Mouse (Mus musculus) CD4-positive, CD25-positive, alpha-beta regulatory T cell, adult 2 months (primary cell): ENCODE data around the gene Ptk6.
A peak's percentile ranks its signal among the peaks of the same experiment; 100 is the strongest.

Source experiments
- DNase-seq: peaks from one replicate; pipeline ENCODE4 v3.0.0-alpha.2; 2012; ENCODE audit warnings: low read depth, low spot score

Gene Ptk6

DNA sequence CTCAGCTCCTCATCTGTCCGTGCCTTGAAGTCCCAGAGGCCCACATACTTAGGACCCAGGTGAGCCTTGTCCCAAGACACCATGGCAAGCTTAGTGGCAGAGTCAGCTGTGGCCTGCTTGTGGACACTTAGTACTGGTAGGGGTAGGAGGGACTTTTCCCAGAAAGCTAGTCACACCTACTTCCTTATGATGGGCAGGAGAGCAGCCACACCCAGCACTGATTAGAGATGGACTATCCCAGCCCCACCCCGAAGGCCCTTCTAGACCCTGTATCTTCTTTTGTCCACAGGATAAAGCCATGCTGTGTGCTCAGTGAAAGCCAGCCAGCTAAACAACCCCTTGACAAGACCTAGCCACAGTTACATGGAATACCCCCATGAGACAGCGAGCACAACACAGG, at the start of gene Ptk6:
Ptk6 (minus strand) TSS at position 368 of the 400 bp plus-strand sequence.
- no peak for DNase-seq

DNA sequence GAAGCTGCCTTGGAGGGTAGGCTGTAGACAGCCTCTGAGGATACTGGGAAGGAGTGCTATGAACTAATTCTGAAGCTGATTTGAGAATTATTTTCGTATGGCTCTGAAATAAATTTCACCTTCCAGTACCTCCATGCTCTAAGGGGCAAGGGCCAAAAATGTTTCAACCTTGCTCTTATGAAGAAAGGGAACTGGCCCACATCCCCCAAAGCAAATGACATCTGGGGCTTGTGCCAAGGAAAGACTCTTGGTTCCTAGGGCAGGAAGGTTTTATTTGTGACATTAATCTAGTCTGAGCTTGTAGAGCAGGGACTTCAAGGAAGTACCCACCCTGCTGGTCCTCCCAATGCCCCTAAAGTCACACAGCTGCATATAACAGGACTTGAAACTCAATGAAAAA, 49.3 kb upstream of the Ptk6 start:
- DNase-seq: no peak

DNA sequence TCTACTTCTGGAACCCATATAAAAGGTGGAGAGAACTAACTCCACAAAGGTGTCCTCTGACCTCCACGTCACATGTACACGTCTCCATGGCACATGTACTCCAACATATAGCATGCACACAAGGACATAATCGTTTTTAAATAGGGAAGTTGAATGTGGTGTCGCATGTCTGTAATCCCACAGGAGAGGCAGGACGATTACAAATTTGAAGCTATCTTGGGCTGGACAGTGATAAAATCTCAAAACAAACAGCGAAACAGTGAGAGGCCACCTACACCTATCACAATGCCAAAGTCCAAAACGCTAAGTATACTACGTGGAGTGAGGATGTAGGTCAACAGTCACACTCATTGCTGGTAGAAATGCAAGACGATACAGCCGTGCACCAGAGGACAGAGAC, 46.6 kb upstream of the Ptk6 start:
- no peak for DNase-seq

DNA sequence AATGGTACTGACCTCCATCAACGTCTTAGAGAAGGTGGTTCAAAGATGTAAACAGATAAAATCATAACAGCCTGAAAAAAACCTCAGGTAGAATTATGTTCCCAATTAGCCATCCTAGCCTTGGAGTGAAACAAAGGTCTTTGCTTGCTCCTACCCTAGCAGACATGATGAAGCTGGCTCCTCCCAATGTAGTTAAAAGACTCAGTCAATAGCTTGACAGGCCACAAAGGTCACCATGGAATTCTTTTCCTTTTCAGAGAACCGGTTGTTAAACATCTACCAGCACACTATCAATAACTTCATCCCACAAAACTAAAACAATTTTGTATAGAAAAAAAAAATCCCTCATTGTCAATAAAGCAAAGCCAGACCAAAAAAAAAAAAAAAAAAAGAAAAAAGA, 42.4 kb upstream of the Ptk6 start:
- DNase-seq: no peak

DNA sequence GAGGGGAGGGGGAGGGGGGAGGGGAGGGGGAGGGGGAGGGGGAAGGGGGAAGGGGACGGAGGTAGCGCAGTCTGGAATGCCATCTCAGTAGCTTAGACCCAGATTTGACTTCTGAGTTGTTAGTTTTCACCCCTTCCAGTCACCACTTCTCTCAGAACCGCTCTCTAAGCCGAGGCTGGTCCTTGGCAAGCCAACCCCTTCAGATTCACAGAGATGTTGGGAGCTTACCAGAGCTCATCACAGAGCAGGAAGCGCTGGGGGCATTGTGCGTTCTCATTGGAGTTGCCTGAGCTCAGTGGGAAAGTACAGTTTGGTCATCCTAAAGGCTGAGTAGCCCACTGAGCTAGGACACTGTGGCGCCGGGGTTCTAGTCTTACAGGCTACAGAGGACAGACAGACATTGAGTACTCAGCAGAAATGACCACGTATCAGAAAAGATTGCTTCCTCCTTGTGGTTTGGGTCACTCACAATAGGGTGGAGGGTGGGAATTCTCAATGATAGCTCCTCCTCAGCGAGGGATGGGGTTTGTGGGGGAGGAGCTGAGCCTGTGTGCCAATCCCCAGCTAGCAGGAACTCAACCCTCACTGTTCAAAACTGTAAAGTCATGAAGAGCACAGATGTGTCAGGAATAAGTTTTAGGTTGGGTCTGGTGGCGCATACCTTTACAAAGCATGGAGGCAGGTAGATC, 41.3 kb upstream of the Ptk6 start:
- peak; percentile 32 for DNase-seq

DNA sequence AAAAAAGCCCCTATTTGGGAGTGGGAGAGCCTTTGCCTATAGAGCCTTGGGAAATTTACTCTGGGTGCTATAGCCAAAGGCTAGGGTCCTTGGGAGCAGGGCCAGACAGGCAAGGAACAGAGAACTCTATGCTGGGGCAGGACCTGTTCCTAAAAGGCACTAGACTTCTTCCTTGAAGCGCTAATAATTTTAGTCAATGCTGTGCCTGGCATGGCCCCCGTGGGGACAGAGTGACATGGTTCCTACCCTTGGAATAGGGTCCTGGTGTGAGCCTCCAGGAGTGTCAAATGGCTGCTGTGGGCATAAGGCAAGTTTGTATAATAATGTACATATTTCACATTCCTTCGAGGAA, 39.7 kb upstream of the Ptk6 start:
- DNase-seq: no peak

DNA sequence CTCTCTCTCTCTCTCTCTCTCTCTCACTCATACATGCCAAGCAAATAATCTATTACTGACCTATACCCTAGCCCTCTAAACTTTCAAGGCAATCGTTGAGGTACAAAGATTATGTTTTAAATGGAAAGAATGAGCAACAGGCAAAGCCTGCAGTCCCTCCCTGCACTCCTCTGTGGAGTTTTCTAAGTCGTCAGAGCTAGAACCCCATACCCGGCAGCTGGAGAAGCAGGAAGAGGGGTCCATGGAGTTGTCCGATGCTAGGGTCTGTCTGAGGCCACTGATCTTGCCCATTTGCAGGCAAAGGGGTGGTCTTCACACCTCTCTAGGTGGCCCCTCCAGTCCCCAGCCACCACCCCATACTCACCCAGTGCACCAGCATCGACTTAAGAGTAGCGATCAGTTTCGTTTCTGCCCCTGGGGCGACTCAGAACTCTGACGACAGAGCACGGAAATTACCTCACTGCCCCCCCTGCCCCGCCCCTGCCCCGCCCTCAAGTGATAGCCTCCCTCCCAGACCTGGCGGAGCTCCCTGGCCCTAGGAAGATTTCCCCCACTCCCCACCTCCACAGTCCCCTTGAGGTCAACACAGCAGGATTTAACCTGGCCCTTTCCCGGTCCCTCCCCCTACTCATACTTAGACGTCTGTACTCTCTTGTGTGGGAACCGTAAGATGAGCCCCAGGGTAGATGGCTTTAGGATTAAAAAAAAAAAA, 39.2 kb upstream of the Ptk6 start, which contains the start of gene Helz2:
Helz2 (minus strand) TSS at position 426 of the 712 bp plus-strand sequence.
- DNase-seq: peak; percentile 91

DNA sequence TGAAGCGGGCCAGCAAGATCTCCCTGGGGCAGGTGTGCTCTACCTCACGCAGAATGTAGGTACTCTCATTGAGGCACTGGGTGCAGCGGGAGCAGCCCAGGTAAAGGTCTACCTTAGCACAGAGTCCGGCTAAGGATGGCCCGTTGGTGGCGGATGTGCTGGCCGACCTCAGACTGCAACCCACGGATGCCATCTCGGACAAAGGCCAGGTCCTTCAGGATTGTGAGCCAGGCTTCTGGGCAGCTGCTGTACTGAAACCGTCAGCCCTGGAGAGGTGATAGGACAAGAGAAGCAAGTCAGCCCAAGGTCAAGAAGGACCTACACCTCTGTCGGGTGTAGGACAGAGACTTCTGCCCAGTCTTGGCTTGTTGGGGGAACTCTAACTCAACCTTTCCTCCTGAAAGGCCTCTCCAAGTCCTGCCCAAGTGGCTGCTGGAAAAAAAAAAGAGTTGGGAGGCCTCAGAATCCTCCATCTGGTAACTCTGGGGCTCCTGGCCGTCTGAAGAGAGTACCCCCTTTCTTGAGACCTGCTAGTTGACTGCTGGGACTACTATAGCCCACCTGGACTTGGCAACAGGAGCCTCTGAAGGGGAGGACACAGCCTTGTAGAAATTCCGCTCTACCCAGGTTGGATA, 38.3 kb upstream of the Ptk6 start:
- no peak for DNase-seq

DNA sequence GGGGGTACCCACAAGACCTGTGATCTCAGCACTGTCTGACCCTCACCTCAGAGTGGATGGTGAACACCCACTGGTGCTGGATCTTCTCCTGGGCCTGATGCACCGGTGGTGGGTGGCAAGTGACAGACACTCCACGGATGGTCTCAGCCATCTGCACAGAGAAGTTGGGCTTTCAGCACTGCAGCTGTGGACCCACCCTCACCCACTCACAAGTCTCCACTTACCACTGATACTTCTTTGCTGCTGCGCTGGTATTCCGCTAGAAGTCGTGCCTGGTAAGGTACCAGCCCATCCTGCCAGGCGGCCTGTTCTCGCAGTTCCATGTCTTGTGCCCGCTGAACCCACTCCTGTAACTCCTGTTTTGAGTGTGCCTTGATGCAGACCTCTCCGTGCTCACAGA, 36.7 kb upstream of the Ptk6 start:
- DNase-seq: no peak

DNA sequence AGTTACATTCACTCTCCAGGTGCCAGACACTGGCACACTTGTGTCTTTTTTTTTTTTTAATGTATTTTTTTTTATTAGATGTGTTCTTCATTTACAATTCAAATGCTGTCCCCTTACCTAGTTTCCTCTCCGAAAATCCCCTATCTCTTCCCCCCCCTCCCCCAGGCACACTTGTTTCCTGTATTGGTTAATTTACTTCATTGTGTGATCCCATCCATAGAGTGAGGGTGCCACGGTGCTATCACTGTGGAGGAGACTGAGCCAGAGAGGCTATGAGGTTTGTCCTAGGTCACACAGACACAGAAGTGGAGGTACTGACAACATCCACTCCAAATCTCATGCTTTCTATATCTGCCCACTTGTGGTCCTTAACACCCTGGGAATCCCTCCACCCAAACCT, 36.3 kb upstream of the Ptk6 start:
- DNase-seq: no peak

DNA sequence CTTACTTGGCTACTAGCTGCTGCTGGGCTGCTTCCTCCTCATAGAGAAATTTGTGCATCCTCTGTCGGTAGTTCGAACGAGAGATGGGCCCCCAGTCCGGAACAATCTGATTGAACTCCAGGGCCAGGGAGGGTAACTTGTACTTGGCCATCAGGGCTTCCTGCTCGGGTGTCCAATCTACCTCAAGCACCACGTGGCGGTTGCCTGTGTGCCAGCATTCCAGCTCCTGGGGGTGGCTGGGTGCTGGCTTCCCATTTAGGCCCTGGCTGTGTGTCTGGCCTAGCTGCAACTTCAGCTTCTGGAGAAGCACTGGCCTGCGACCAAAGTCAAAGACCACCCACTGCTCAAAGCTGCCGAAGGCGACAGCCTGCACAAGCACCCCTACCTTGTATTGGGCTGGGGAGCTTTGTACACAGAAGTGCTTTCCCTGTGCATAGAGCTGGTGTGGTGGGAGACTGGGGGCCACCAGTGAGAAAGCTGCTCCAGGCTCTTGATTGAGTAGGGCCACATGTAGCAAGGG, 35.6 kb upstream of the Ptk6 start:
- no peak for DNase-seq

DNA sequence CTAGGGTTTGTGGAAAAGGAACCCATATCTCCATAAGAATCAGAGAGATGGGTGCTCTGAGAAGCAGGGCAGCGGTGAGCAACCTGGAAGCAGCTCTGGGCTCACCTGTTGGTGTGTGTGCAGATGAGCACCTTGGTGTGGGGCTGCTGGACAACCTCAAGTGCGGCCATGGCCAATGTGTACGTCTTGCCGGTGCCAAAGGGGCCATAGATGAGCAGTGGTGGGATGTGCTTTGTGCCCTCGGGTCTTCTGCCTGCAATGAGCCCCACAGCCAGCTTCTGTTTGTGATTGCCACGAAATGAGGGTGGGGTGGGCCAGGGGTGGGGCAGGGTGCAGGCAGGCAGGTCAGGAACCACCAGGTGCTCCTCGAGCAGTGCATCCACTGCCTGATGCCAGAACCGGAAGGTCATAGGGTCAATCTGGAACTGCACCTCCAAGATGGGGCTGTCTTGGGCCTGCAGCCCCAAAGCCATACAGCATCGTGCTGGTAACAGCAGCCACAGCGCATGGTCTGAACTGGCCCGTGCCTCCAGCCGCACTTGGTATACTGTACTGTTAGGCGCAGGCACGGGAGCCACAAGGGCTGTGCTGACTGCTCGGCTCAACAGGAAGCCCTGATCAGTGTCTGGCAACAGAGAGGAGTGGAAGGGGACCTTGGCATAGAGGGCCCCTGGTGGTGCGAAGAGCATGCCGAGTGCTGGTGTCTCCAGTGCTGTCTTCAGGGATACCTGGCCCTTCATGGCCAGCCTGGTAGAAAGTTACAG, 34.8 kb upstream of the Ptk6 start:
- no peak for DNase-seq

DNA sequence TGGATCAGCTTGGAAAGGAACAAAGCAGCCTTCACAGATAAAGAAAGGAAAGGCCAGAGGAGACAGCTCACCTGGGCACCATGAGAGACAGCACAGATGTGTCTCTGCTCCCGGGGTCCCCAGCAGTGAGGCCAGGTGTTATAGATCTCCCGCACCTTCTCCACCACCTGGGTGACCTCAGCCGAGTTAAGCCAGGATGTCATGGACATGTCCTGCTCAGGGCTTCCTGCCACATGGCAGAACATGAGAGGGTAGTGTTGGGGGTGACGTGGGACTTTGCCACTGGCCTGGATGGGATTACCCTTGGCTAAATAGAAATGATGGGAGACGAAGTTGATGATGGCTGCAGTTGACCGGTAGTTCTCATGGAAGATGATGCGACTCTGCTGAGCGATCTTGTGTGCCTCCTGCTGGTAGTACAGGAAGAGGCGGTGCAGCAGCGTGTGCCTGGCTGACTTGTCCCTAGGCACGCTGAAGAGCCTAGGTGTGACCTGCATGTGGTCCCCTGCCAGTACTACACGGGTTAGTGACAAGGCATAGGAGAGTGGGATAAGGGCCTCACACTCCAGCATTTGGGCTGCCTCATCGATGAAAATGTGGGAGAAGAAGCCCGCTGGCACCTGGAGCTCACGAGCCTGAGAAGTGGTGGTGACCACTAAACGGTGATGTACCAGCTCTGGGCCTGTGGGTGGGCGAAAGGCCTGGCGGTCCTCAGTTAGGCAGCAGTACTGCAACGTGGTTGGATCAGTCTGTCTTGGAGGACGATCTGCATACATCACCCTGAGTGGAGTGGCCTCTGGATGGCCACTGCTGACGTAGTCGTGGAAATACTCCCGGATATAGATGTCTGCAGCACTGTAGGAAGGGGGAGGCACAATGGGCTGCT, 33.3 kb upstream of the Ptk6 start:
- no peak for DNase-seq

DNA sequence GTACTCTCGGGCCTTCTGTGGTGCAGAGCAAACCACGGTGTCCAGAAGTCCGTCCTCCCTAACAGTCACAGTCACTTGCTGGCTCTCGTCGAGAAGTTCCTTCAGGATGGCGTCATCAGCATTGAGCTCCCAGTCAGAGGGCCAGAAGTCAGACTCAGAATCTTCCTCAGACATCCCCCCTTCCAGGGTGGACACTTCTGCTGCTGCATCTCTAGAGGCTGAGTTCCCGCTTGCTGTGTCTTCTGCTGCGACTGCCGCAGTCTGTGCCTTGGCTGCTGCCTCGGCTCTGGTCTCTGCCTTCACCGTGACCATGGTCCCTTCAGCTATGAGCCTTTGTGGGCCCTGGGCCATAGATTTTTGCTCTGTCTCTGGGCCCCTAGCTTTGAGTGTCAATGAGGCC, 32.1 kb upstream of the Ptk6 start:
- DNase-seq: no peak

DNA sequence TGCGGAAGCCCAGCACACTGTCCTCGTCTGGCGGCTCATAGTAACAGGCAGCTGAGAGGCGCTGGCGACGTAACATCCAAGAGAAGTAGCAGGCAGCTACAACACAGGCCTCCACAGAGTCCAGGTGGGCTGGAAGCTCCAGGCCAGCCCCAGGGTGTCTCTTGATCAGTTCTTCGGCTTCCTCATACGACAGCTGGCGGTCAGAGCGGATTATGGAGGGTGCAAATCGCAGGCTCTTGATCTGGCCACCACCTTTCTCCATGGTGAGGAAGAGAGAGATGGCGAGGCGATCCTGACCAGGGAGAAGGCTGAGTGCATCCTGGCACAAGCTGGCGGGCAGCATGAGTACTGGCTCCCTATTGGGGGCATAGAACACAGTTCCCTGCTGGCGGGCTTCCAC, 30.9 kb upstream of the Ptk6 start:
- DNase-seq: no peak

DNA sequence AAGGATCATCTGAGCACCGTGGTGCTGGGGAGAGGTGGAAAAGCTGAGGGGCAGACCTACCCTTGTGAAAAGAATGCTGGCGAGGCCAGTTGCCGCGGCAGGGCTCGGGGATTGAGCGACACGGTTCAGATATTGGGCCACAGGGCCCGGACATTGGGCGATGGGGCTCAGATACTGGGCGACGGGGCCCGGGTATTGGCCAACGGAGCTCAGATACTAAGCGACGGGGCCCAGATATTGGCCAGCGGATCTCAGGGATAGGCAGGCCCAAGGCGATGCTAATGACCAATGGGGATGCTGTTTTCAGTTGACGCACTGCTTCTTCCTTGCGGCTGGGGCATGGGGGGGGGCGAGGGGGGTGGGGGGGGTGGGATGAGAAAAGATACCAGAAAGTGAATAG, 28.6 kb upstream of the Ptk6 start:
- no peak for DNase-seq

DNA sequence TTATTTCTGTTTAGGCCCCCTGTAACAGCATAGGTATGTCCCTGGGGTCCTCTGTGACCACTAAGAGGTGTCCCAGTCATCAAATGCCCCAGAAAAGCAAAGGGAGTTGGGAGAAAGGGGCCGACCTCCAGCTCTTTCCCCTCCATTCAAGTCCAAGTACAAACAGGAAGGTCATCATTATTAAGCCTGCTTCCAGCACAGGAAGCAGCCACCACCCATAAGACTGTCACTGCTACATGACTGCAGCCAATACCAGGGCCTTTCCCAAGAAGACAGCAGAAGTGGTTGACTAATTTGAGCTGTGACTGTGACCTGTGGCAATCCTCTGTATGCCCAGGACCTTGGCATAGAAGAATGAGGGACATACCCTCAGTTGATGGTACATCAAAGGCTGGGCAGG, 25.7 kb upstream of the Ptk6 start:
- no peak for DNase-seq

DNA sequence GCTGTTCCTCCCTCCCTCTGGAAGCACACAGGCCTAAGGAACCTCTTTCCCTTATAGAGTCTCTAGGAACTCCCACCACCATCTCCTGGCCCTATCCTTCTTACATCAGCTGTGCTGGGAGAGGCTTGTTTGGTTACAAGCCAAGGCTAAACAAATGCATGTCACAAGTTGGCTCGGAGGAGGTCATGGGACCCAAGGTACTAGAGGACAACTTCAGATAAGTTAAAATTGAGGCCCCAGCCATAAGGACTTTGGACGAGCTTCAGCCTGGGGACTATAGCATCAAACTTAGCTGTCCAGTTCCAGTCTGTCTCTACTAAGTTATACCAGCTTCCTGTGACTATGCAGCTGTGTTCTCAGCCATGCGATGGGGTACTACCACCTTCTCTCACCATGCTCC, 24.5 kb upstream of the Ptk6 start:
- no peak for DNase-seq

DNA sequence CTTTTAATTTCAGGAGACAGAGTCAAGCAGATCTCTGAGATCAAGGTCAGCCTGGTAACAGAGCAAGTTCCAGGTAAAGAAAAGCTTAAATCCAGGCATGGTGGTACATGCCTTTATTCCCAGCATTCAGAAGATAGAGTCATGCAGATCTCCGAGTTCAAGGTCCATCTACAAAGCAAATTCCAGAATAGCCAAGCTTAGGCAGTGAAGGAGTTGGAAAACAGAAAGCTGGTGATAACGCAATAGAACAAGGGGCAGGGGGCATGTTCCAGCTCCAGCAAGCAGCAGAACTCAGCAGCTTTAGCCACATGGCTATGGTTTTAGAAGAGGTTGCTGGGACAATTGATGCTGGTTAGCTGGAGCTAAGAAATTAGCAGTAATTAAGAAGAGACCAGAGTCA, 22.4 kb upstream of the Ptk6 start:
- no peak for DNase-seq

DNA sequence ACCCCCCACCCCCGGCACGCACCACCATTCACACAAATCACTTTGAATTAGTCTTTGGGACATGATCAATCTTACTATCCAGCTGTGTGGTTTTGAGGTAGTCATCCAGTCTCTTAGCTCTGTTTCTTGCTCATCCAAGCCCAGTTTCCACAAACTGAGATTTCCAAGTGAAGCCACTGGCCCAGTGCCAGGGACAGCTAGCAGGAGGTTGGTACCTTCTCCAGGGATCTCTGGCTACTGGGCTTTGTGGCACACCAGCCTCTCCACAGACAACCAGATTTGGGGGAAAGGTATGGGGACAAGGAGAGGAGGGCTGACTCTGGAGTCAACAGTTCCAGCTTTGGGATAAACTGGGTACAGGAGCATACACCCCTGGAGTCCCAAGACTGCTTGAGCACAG, 17.8 kb upstream of the Ptk6 start:
- no peak for DNase-seq

DNA sequence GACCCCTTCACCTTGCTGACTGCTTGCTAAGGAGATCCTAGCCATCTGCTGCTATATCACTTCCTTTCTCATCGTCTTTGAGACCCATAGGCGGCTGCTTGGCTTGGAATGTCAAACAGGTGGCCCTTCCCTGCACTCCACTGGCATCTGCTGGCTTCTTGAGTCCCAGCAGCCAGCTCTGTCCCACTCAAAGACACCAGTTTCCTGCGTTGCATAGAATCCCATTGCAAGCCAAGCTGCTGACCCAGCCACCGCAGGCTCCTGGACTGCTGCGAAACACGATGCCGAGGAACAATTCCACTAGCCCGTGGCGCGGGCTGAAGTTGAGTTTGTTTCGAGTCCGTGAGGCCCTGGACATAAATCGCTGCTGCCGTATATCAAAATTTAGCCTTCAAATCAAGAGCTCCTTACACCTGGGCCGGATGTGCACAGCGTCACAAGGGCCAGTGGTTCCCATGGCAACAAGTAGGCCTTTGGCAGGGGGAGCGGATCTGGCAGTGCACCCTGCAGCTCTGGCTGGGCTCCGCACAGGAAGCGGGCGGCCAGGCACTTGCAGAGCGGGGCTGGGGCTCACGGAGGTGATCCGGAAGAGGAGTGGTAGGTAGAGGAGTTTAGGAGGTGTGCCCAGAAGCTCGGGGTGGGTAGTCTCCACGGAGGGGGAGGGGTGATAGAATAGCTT, 17.1 kb upstream of the Ptk6 start, which contains the start of gene Fndc11:
Fndc11 (plus strand) TSS at position 476 of the 679 bp plus-strand sequence.
- DNase-seq: peak; percentile 96
